Mouse (Mus musculus) cerebellum, postnatal 36 days (tissue): ENCODE results near the gene Adck2.

Source experiments
- DNase-seq, 2 experiments: peaks; one replicate each; pipeline ENCODE4 v3.0.0; 2021 to 2022; ENCODE audit warnings: mixed read lengths in 2 of 2

The Adck2 gene

GRCm38 (mm10) chr6:39573791-39574554, at the start of gene Adck2:
TSS of gene Adck2 (plus strand) at chr6:39573873.
- DNase-seq = peak; percentile 85 to 86

- DNase-seq = no peak
Measured at GRCm38 (mm10) chr6:39526797-39527196, 46.9 kb upstream of the Adck2 start.

GRCm38 (mm10) chr6:39527337-39527784, 46.3 kb upstream of the Adck2 start:
- DNase-seq = no peak

GRCm38 (mm10) chr6:39527811-39528210, 45.9 kb upstream of the Adck2 start:
- DNase-seq = no peak

GRCm38 (mm10) chr6:39528671-39529535, 44.8 kb upstream of the Adck2 start:
- peak; percentile 53 to 61 for DNase-seq

GRCm38 (mm10) chr6:39534944-39535343, 38.7 kb upstream of the Adck2 start:
- no peak for DNase-seq

- no peak for DNase-seq
Measured at GRCm38 (mm10) chr6:39536621-39537020, 37.1 kb upstream of the Adck2 start.

GRCm38 (mm10) chr6:39537276-39537675, 36.4 kb upstream of the Adck2 start:
- DNase-seq = no peak

- DNase-seq = no peak
Measured at GRCm38 (mm10) chr6:39538227-39538626, 35.4 kb upstream of the Adck2 start.

- no peak for DNase-seq
Measured at GRCm38 (mm10) chr6:39539679-39540155, 34.0 kb upstream of the Adck2 start.

- no peak for DNase-seq
Measured at GRCm38 (mm10) chr6:39540563-39540962, 33.1 kb upstream of the Adck2 start.

- no peak for DNase-seq
Measured at GRCm38 (mm10) chr6:39542631-39543597, 30.8 kb upstream of the Adck2 start.

- no peak for DNase-seq
Measured at GRCm38 (mm10) chr6:39543769-39544420, 29.8 kb upstream of the Adck2 start.

- DNase-seq = no peak
Measured at GRCm38 (mm10) chr6:39545474-39545873, 28.2 kb upstream of the Adck2 start.

- no peak for DNase-seq
Measured at GRCm38 (mm10) chr6:39548030-39548429, 25.6 kb upstream of the Adck2 start.

- DNase-seq = no peak
Measured at GRCm38 (mm10) chr6:39551981-39552636, 21.6 kb upstream of the Adck2 start.

- no peak for DNase-seq
Measured at GRCm38 (mm10) chr6:39554888-39555647, 18.6 kb upstream of the Adck2 start.

GRCm38 (mm10) chr6:39555648-39555945, 18.1 kb upstream of the Adck2 start:
- DNase-seq = no peak

GRCm38 (mm10) chr6:39556900-39557659, 16.6 kb upstream of the Adck2 start:
- peak; percentile 37 to 40 for DNase-seq

GRCm38 (mm10) chr6:39557723-39558261, 15.9 kb upstream of the Adck2 start, which contains the start of gene Dennd2a:
TSS of gene Dennd2a (minus strand) at chr6:39557867.
- DNase-seq = peak; percentile 63 to 67
